Mouse (Mus musculus) cerebellum, postnatal 25 days (tissue): ENCODE data around the gene Naa20.

Source experiments
- DNase-seq, 2 experiments: peaks; one replicate each; pipeline ENCODE4 v3.0.0; 2021; ENCODE audit warnings: mixed read lengths in 2 of 2

The Naa20 gene

GRCm38 (mm10) chr2:145901861-145902260 lies at the start of gene Naa20:
Gene Naa20 (plus strand): TSS chr2:145902099.
- no peak for DNase-seq

- DNase-seq, result no peak
Observed at GRCm38 (mm10) chr2:145855831-145856230, 46.1 kb upstream of the Naa20 start.

- peak; percentile 23 to 30 for DNase-seq
Observed at GRCm38 (mm10) chr2:145857864-145858263, 44.0 kb upstream of the Naa20 start.

- peak; percentile 48 to 64 for DNase-seq
Observed at GRCm38 (mm10) chr2:145859442-145859931, 42.4 kb upstream of the Naa20 start.

- DNase-seq, result peak; percentile 83 to 85
Observed at GRCm38 (mm10) chr2:145859932-145860801, 41.7 kb upstream of the Naa20 start.

GRCm38 (mm10) chr2:145861193-145862123 lies 40.4 kb upstream of the Naa20 start:
- DNase-seq, result no peak

GRCm38 (mm10) chr2:145862206-145862817 lies 39.6 kb upstream of the Naa20 start:
- DNase-seq, result no peak

- DNase-seq, result no peak
Observed at GRCm38 (mm10) chr2:145865344-145865743, 36.6 kb upstream of the Naa20 start.

GRCm38 (mm10) chr2:145866238-145866637 lies 35.7 kb upstream of the Naa20 start:
- DNase-seq, result no peak

- DNase-seq, result no peak
Observed at GRCm38 (mm10) chr2:145866695-145867449, 35.0 kb upstream of the Naa20 start.

GRCm38 (mm10) chr2:145871308-145871707 lies 30.6 kb upstream of the Naa20 start:
- DNase-seq, result no peak

- no peak for DNase-seq
Observed at GRCm38 (mm10) chr2:145872099-145872498, 29.8 kb upstream of the Naa20 start.

GRCm38 (mm10) chr2:145873953-145874352 lies 27.9 kb upstream of the Naa20 start:
- no peak for DNase-seq

- no peak for DNase-seq
Observed at GRCm38 (mm10) chr2:145874879-145875482, 26.9 kb upstream of the Naa20 start.

GRCm38 (mm10) chr2:145877191-145877590 lies 24.7 kb upstream of the Naa20 start:
- no peak for DNase-seq

- peak in 1 of 2 experiments; percentile 43 for DNase-seq
Observed at GRCm38 (mm10) chr2:145880887-145881747, 20.8 kb upstream of the Naa20 start.

- DNase-seq, result no peak
Observed at GRCm38 (mm10) chr2:145881932-145882331, 20.0 kb upstream of the Naa20 start.

- no peak for DNase-seq
Observed at GRCm38 (mm10) chr2:145882398-145882797, 19.5 kb upstream of the Naa20 start.

- no peak for DNase-seq
Observed at GRCm38 (mm10) chr2:145884036-145884912, 17.6 kb upstream of the Naa20 start.
